Mouse (Mus musculus) embryonic facial prominence, embryonic 14.5 days (tissue): Measurements from ENCODE around the gene St3gal3. TPM values are rescaled to one million over a fixed set of nuclear protein-coding genes. Genes with fewer than 3 reads are reported as not detected.

ENCODE experiments used
- ATAC-seq: fragments of 200-750 bp; cut with Nextera tagmentation; 2 replicates; pipeline ENCODE4 v1.8.0; 2017; ENCODE audit warnings: low read depth, moderate number of reproducible peaks, moderate TSS enrichment
- DNase-seq: peaks from one replicate; pipeline ENCODE4 v3.0.0-alpha.2; 2015; ENCODE audit warnings: low spot score
- H3K27ac ChIP-seq: fragments of 300-500 bp; sonication (generic); replicated peaks from 2 replicates; pipeline ENCODE4 v1.5.1; 2014; ENCODE audit warnings: low read depth, mild to moderate bottlenecking, low read length, moderate library complexity
- H3K27me3 ChIP-seq: fragments of 300-500 bp; sonication (generic); replicated peaks from 2 replicates; pipeline ENCODE4 v1.6.1; 2014; ENCODE audit warnings: low read length; ENCODE audit not compliant: control insufficient read depth, insufficient read depth
- H3K36me3 ChIP-seq: fragments of 300-500 bp; sonication (generic); 2 replicates; pipeline ENCODE4 v1.6.1; 2014; ENCODE audit warnings: low read length, mixed read lengths; ENCODE audit not compliant: control insufficient read depth, insufficient read depth
- H3K4me1 ChIP-seq: fragments of 300-500 bp; sonication (generic); 2 replicates; pipeline ENCODE4 v1.6.1; 2014; ENCODE audit warnings: antibody characterized with exemption, low read length; ENCODE audit not compliant: control insufficient read depth, insufficient read depth
- H3K4me2 ChIP-seq: fragments of 300-500 bp; sonication (generic); 2 replicates; pipeline ENCODE4 v1.6.1; 2014; ENCODE audit warnings: low read depth, mild to moderate bottlenecking, low read length, moderate library complexity, mixed read lengths
- H3K4me3 ChIP-seq: fragments of 300-500 bp; sonication (generic); 2 replicates; pipeline ENCODE4 v1.5.1; 2014; ENCODE audit warnings: low read depth, mild to moderate bottlenecking, low read length
- H3K9ac ChIP-seq: fragments of 300-500 bp; sonication (generic); 2 replicates; pipeline ENCODE4 v1.6.1; 2014; ENCODE audit warnings: low read depth, mild to moderate bottlenecking, low read length, moderate library complexity, mixed read lengths
- H3K9me3 ChIP-seq: fragments of 300-500 bp; sonication (generic); 2 replicates; pipeline ENCODE4 v1.6.1; 2016; ENCODE audit warnings: low read length; ENCODE audit not compliant: control insufficient read depth
- WGBS: fragments of 180-500 bp; shearing (Covaris S2); extraction: QIAGEN DNeasy Blood & Tissue Kit; methylation state at CpG from one replicate; pipeline ENCODE4 v1.1.7; 2014; 5-methylcytosine and 5-hydroxymethylcytosine counted together
- polyA plus RNA-seq: library from polyadenylated mRNA; unstranded; fragments of >200 nt; fragmentation: Nextera tagmentation; extraction: Ambion mirVana; gene quantifications from 2 replicates; pipeline ENCODE4 v1.2.1, GENCODE M21; 2014

The St3gal3 gene
- polyA plus RNA-seq, 1 experiment from 2014 or later = 5.6 TPM

- no peak overlapping the region for H3K4me2 ChIP-seq
- DNase-seq = no peak
- no peak for ATAC-seq
These were observed 124.0 kb downstream of the St3gal3 start for GRCm38 (mm10) chr4:118010661-118011173.

GRCm38 (mm10) chr4:118008433-118009033, 126.2 kb downstream of the St3gal3 start:
- no peaks in the 10 kb centered on the region for H3K9me3 ChIP-seq
- 0 out of 2 replicates have a peak, but pooled peaks cover 2% of the 10 kb centered on the region for H3K36me3 ChIP-seq
- no peak overlapping the region for H3K4me3 ChIP-seq
- no peak for ATAC-seq
- no peak overlapping the region for H3K4me2 ChIP-seq
- H3K27ac ChIP-seq = no peak overlapping the region
- H3K27me3 ChIP-seq = no peaks in the 10 kb centered on the region
- 63% methylated on average over 6 of the region's 6 CpGs for WGBS
- H3K9ac ChIP-seq = no peak overlapping the region
- no peaks in the 10 kb centered on the region for H3K4me1 ChIP-seq
- no peak for DNase-seq

More at GRCm38 (mm10) chr4:118010661-118011173, 124.0 kb downstream of the St3gal3 start:
- no peak overlapping the region for H3K27ac ChIP-seq
- no peak overlapping the region for H3K9ac ChIP-seq
- no peaks in the 10 kb centered on the region for H3K4me1 ChIP-seq
- 0 out of 2 replicates have a peak, but pooled peaks cover 2% of the 10 kb centered on the region for H3K36me3 ChIP-seq
- 83% methylated on average over 9 of the region's 9 CpGs for WGBS
- no peaks in the 10 kb centered on the region for H3K9me3 ChIP-seq
- no peak overlapping the region for H3K4me3 ChIP-seq
- no peaks in the 10 kb centered on the region for H3K27me3 ChIP-seq

GRCm38 (mm10) chr4:118001355-118001754, 133.4 kb downstream of the St3gal3 start:
- H3K4me1 ChIP-seq = peaks cover 39% of the 10 kb centered on the region
- H3K27me3 ChIP-seq = no peaks in the 10 kb centered on the region
- DNase-seq (no peak), ATAC-seq (no peak)
- no peak overlapping the region for H3K27ac ChIP-seq
- H3K36me3 ChIP-seq = no peaks in the 10 kb centered on the region
- 68% methylated on average over 10 of the region's 10 CpGs for WGBS
- no peak overlapping the region for H3K4me2 ChIP-seq
- H3K9me3 ChIP-seq = no peaks in the 10 kb centered on the region
- no peak overlapping the region for H3K9ac ChIP-seq
- no peak overlapping the region for H3K4me3 ChIP-seq

GRCm38 (mm10) chr4:118000605-118001208, 134.0 kb downstream of the St3gal3 start:
- H3K9ac ChIP-seq = no peak overlapping the region; the same call in 1 of the 2 replicates
- ATAC-seq (no peak), DNase-seq (no peak)
- no peaks in the 10 kb centered on the region for H3K36me3 ChIP-seq
- H3K4me3 ChIP-seq = no peak overlapping the region
- H3K9me3 ChIP-seq = no peaks in the 10 kb centered on the region
- H3K4me2 ChIP-seq = no peak overlapping the region
- peaks cover 39% of the 10 kb centered on the region for H3K4me1 ChIP-seq
- 19% methylated on average over 10 of the region's 10 CpGs for WGBS
- no peaks in the 10 kb centered on the region for H3K27me3 ChIP-seq
- no peak overlapping the region for H3K27ac ChIP-seq

GRCm38 (mm10) chr4:117999951-118000350, 134.8 kb downstream of the St3gal3 start:
- ATAC-seq (no peak), DNase-seq (no peak)
- 59% methylated on average over 7 of the region's 7 CpGs for WGBS
- Histone ChIP-seq H3K9ac (no peak overlapping the region), H3K27me3 (no peaks in the 10 kb centered on the region), H3K9me3 (no peaks in the 10 kb centered on the region), H3K4me1 (peaks cover 39% of the 10 kb centered on the region), H3K4me3 (no peak overlapping the region), H3K4me2 (no peak overlapping the region), H3K36me3 (no peaks in the 10 kb centered on the region), H3K27ac (no peak overlapping the region)

GRCm38 (mm10) chr4:117997381-117998269, 137.1 kb downstream of the St3gal3 start:
- no peaks in the 10 kb centered on the region for H3K36me3 ChIP-seq
- no peaks in the 10 kb centered on the region for H3K9me3 ChIP-seq
- H3K27me3 ChIP-seq = no peaks in the 10 kb centered on the region
- 5% methylated on average over 20 of the region's 20 CpGs for WGBS
- peak overlapping the region; percentile 35 for H3K27ac ChIP-seq
- peak; percentile 91 for ATAC-seq
- H3K9ac ChIP-seq = 0 out of 2 replicates have a peak overlapping the region, but pooled peaks have one; percentile 25
- H3K4me1 ChIP-seq = peaks cover 39% of the 10 kb centered on the region
- DNase-seq = peak; percentile 95
- peak overlapping the region; percentile 34 for H3K4me2 ChIP-seq
- H3K4me3 ChIP-seq = no peak overlapping the region

- Histone ChIP-seq H3K4me2 (no peak overlapping the region), H3K27ac (no peak overlapping the region)
- 70% methylated on average over 5 of the region's 5 CpGs for WGBS
These were observed 138.0 kb downstream of the St3gal3 start for GRCm38 (mm10) chr4:117996701-117997100.

GRCm38 (mm10) chr4:117995461-117995860, 139.3 kb downstream of the St3gal3 start:
- Histone ChIP-seq H3K4me2 (no peak overlapping the region), H3K27ac (no peak overlapping the region), H3K9me3 (no peaks in the 10 kb centered on the region), H3K4me3 (no peak overlapping the region), H3K27me3 (no peaks in the 10 kb centered on the region), H3K36me3 (no peaks in the 10 kb centered on the region), H3K9ac (no peak overlapping the region), H3K4me1 (peaks cover 31% of the 10 kb centered on the region)
- DNase-seq = no peak
- no peak for ATAC-seq
- WGBS = 91% methylated on average over 1 of the region's 1 CpGs

More at GRCm38 (mm10) chr4:117996701-117997100, 138.0 kb downstream of the St3gal3 start:
- DNase-seq = no peak
- Histone ChIP-seq H3K4me1 (peaks cover 39% of the 10 kb centered on the region), H3K9ac (no peak overlapping the region), H3K4me3 (no peak overlapping the region), H3K9me3 (no peaks in the 10 kb centered on the region), H3K36me3 (no peaks in the 10 kb centered on the region), H3K27me3 (no peaks in the 10 kb centered on the region)
- ATAC-seq = no peak
